Mouse (Mus musculus): ENCODE measurements at regions not wholly inside any gene's neighbourhood (a gene's known extent, or its start where the extent isn't known, plus 50 kb on each side); places are given as distances from the start of the nearest gene placed in this dataset.

DNA sequence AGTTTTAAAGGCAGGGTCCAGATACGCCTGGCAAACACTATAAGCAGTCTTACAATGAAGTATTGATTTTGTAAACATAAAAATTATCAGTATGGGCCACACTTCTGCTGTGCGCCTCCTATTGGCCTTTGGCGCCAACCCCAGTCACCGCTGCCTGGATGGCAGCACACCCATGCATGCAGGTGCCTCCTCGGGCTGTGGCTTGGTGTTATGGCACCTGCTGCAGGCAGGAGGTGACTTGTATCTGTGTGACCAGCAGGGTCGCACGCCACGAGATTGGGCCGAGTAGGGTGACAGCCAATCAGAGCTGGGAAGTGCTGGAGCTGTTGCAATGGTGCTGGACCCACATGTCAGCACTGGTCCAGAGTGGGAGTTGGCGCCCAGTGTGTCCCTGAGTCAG lies 53.4 kb upstream of the Fcho1 start:
- TF ChIP-seq CHD2 (IDR thresholded peaks at IDR 0.05; ENCODE audit: low read depth, low read length): no peak
- no peak for TF ChIP-seq ZC3H11A (IDR thresholded peaks at IDR 0.05; ENCODE audit: borderline replicate concordance, low read depth, low read length)
- no peak for TF ChIP-seq MAFK (IDR thresholded peaks at IDR 0.05; ENCODE audit: insufficient read depth, low read depth, low read length)
- no peak for TF ChIP-seq ZNF384 (IDR thresholded peaks at IDR 0.05; ENCODE audit: low read depth, low read length)
- TF ChIP-seq HCFC1 (IDR thresholded peaks at IDR 0.05; ENCODE audit: borderline replicate concordance, insufficient read depth, low read length): no peak
- H3K4me1 ChIP-seq (ENCODE audit: control insufficient read depth in 2 of 2, insufficient read depth in 2 of 2, low read length in 2 of 2, poor library complexity in 1 of 2): no peaks in the 10 kb centered on the region; a peak in 1 of 4 replicates
- in situ Hi-C loops (cut with MboI; ENCODE audit: low sequenced_read_pairs in 2 of 2, unreplicated experiment in 2 of 2): loop anchor here (5.0 to 25.0 kb wide), 2 partner anchors 562 to 567 kb away; no protein-coding TSS in a partner anchor

More for the DNA sequence above, 53.4 kb upstream of the Fcho1 start:
- no peaks in the 10 kb centered on the region for H3K36me3 ChIP-seq (ENCODE audit: control insufficient read depth, insufficient read depth, low read length, poor library complexity, severe bottlenecking)
- DNase-seq (ENCODE audit: low read depth, low spot score): no peak
- no peak overlapping the region for H3K4me3 ChIP-seq (ENCODE audit: insufficient read depth in 1 of 2, low read depth in 1 of 2, low read length in 2 of 2, poor library complexity in 1 of 2, severe bottlenecking in 1 of 2)
- no peak overlapping the region for H3K9ac ChIP-seq (ENCODE audit: insufficient read depth, low read depth, low read length, poor library complexity, severe bottlenecking)
- H3K27ac ChIP-seq (ENCODE audit: insufficient read depth, low read depth, low read length, poor library complexity, severe bottlenecking): no peak overlapping the region
- H3K9me3 ChIP-seq (ENCODE audit: control insufficient read depth, insufficient read depth, low read depth, low read length): no peaks in the 10 kb centered on the region
